Mouse (Mus musculus) Patski (cell line): ENCODE data around the gene Klhl15. TPM values are rescaled to one million over a fixed set of nuclear protein-coding genes. Genes with fewer than 3 reads are reported as not detected.

Experiments used
- ATAC-seq: fragments of 100-300 bp; one replicate; pipeline ENCODE4 v1.8.0; 2021
- CTCF ChIA-PET: fragments of 350-600 bp; sonication (Branson Sonifier 250); formaldehyde crosslinking; loops from one replicate; lab custom pipeline; 2022; ENCODE audit warnings: inconsistent platforms; lab: Charles Lee
- POLR2A ChIA-PET: fragments of 350-600 bp; sonication (Branson Sonifier 250); formaldehyde crosslinking; loops from one replicate; lab custom pipeline; 2022; ENCODE audit warnings: antibody characterized with exemption, inconsistent platforms; lab: Charles Lee
- DNase-seq: peaks from one replicate; pipeline ENCODE4 v3.0.0-alpha.2; 2011; ENCODE audit warnings: low read depth, low spot score
- H3K27me3 ChIP-seq: fragments of 371-371 bp; one replicate; pipeline ENCODE4 v1.5.1; 2021
- CTCF ChIP-seq: fragments of 100-300 bp; IDR thresholded peaks from one replicate; pipeline ENCODE4 v1.5.1; 2021
- in situ Hi-C: fragments of 300-500 bp; cut with MboI; formaldehyde crosslinking; loops from 3 replicates; pipeline ENCODE4 v1.11.1; 2018; ENCODE audit warnings: low pct_unique_long_range_greater_than_20kb, mixed read lengths
- polyA plus RNA-seq: library from polyadenylated mRNA; unstranded; gene quantifications from one replicate; pipeline ENCODE4 v1.2.3, GENCODE M21; 2021

Klhl15 gene
- polyA plus RNA-seq, 1 experiment from 2014 or later = 6.5 TPM

DNA sequence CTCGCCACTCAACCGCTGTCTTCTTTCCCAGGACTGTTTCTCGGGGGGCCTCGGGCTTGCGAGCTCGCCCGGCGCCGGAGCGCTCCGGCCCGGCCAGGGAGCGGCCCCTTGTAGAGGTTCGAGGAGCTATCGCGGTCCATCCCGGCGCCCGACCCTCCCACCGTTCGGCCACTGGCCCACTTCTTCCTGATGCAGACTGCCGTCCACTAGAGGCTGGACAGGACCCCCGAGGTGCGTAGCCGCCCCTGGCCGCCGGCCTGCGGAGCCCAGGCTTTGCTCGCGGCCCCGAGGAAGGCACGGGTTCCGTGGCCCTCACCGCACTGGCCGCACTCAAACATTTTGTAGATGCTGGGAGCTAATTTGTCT, 774 bp downstream of the Klhl15 start:
- peaks cover 76% of the 10 kb centered on the region for H3K27me3 ChIP-seq
- TF ChIP-seq CTCF = no peak
- ATAC-seq (peak; percentile 12), DNase-seq (no peak)
- in situ Hi-C loops = loop anchor here (10.0 to 25.0 kb wide), 2 partner anchors 552 to 1090 kb away; no protein-coding TSS in a partner anchor
- ChIA-PET POLR2A (no interaction called here), CTCF (interaction anchor here (0.6 to 2.2 kb wide), 3 partner anchors 10 to 14 kb away, joined by 3 to 7 read pairs (median 3); no protein-coding TSS in a partner anchor)

DNA sequence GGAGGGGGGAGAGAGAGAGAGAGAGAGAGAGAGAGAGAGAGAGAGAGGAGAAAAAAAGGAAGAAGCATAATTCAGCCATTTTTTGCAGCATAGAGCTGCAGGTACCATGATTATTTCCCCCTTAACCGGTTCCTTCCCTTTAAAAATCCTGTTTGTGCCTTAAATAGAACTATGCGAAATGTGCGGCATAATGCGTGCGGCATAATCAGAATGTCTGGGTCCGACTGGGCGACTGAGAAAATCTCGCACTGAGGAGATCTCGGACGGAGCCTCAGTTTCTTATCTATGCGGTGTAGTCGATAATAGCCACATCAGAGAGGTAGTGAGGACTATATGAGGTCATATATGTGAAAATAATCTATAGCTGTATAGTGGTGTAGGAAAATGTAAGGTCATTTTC, 1.2 kb downstream of the Klhl15 start:
- in situ Hi-C loops = loop anchor here (10.0 to 25.0 kb wide), 2 partner anchors 552 to 1091 kb away; no protein-coding TSS in a partner anchor
- no peak for ATAC-seq
- DNase-seq = no peak

DNA sequence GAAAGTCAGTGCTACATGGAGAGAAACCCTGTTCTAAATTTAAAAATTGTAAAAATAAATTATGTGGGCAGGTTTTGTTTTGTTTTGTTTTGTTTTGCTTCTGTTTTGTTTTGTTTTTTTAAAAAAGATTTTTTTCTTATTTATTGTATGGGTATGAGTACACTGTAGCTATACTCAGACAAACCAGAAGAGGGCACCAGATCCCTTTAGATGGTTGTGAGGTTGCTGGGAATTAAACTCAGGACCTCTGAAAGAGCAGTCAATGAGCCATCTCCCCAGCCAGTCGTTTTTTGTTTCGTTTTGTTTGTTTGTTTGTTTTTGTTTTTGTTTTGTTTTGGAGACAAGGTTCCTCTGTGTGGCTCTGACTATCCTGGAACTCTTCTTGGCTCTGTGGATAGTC, 54.5 kb downstream of the Klhl15 start:
- CTCF ChIA-PET = interaction anchor here (0.7 to 1.2 kb wide), 6 partner anchors 9 to 253 kb away, joined by 3 to 4 read pairs (median 3); partner anchors contain the start of gene Maged1
- peak; percentile 73 for TF ChIP-seq CTCF
- ATAC-seq (no peak), DNase-seq (peak; percentile 6)
- POLR2A ChIA-PET = no interaction called here
- peaks cover 42% of the 10 kb centered on the region for H3K27me3 ChIP-seq
- in situ Hi-C loops = no loop called here

More for the DNA sequence above, 1.2 kb downstream of the Klhl15 start:
- no peak for TF ChIP-seq CTCF
- CTCF ChIA-PET = interaction anchor here (0.6 to 2.2 kb wide), 4 partner anchors 9 to 23 kb away, joined by 3 to 7 read pairs (median 3); partner anchors contain the start of gene Eif2s3x
- POLR2A ChIA-PET = interaction anchor here (0.6 kb wide), 1 partner anchor 35 kb away, joined by 4 read pairs; no protein-coding TSS in a partner anchor
- H3K27me3 ChIP-seq = peaks cover 77% of the 10 kb centered on the region

DNA sequence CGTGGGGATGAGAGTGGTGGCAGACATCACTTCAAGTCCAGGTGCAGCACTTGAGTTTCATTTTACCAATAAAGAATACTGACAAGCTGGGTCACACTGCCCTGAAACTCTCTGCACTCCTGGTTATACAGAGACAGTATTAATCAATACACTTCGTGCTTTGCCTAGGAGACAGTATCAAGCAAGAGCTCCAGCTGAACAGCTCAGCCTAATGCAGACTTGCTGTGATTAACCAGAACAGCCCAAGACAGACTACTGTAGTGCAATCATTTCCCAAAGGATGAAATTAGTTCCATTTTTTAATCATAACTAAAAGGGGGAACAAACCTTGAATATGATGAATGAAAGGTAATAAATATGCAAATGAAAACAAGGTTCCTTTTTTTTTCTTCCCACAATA, 68.5 kb downstream of the Klhl15 start:
- ATAC-seq (no peak), DNase-seq (no peak)
- TF ChIP-seq CTCF = no peak
- H3K27me3 ChIP-seq = peaks cover 43% of the 10 kb centered on the region
- in situ Hi-C loops = no loop called here
- CTCF ChIA-PET = no interaction called here
- POLR2A ChIA-PET = no interaction called here

DNA sequence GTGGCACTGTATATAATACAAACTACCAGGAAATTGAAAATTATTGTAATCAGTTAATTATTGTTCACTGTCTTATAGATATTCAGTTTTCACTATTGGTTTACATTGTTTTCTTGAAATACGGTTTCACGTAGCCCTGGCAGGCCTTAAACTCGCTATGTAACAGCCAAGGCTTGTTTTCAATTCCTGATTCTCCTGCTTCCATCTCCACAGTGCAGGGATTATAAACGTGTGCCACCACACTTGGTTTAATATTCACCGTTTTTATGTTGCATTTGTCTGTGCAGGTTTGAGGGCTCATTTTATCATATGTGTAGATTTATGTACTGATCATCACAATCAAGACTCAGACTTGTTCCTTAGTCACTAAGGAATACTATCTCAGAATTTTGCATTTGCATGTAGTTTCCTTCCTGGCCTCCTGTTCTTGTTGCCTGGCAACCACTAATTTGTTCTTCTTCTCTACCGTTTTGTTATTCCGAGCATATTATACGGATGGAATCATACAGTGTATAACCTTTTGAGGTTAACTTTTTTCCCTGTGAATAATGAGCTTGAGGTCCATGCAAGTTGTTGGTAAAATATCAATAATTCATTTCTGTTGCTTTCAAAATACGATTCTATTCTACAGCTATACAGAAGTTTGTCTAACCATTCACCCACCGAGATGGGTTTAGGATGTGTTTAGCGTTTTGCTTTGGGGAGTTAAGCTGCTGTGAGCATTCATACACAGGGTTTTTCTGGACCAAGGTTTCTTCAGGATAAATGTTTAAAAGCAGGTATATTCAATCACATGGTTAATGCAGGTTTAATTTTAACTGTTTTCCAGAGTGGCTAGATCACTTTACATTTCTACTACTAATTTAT, 86.9 kb downstream of the Klhl15 start:
- ChIA-PET POLR2A (no interaction called here), CTCF (no interaction called here)
- DNase-seq (no peak), ATAC-seq (no peak)
- in situ Hi-C loops = no loop called here
- peaks cover 63% of the 10 kb centered on the region for H3K27me3 ChIP-seq
- no peak for TF ChIP-seq CTCF

Other genes starting within 250 kb of the Klhl15 start
- gene Zfx, start 110.9 kb upstream of the Klhl15 start, polyA plus RNA-seq = 22.4 TPM
- 117 TPM for gene Eif2s3x, start 21.7 kb upstream of the Klhl15 start, polyA plus RNA-seq
- gene Fam90a1b, start 132.2 kb downstream of the Klhl15 start, polyA plus RNA-seq = not detected
- gene Apoo, start 132.5 kb downstream of the Klhl15 start, polyA plus RNA-seq = 76.3 TPM